Mouse (Mus musculus): ENCODE measurements at regions not wholly inside any gene's neighbourhood (a gene's known extent, or its start where the extent isn't known, plus 50 kb on each side); places are given as distances from the start of the nearest gene placed in this dataset.
A peak's percentile ranks its signal among the peaks of the same experiment; 100 is the strongest.

- no peak for DNase-seq
Observed at GRCm38 (mm10) chr13:44580156-44580736, 149.0 kb upstream of the Jarid2 start.

GRCm38 (mm10) chr13:44580767-44581166, 148.5 kb upstream of the Jarid2 start:
- DNase-seq, result no peak

GRCm38 (mm10) chr13:44581947-44582766, 147.1 kb upstream of the Jarid2 start:
- no peak for DNase-seq

DNA sequence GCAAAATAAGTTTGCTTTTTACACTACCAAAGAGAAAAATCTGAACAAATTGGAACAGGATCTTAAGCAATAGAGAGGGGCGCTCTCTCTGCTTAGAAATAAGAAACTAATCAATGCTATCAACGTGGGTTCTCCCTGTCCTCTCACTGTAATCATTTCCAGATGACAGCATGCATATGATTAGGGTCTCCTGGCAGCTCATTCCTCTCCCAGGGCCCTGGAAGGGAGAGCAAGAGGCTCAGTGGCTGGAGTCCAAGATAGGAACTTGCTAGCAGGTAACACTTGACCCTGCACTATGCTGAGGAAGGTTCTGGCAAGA, 146.5 kb upstream of the Jarid2 start:
- no peak for DNase-seq

- no peak for DNase-seq
Observed at GRCm38 (mm10) chr13:44583614-44584013, 145.7 kb upstream of the Jarid2 start.

GRCm38 (mm10) chr13:44584151-44584550, 145.1 kb upstream of the Jarid2 start:
- DNase-seq, result no peak

- DNase-seq, result no peak
Observed at GRCm38 (mm10) chr13:44584551-44584950, 144.7 kb upstream of the Jarid2 start.

GRCm38 (mm10) chr13:44587846-44588245, 141.4 kb upstream of the Jarid2 start:
- no peak for DNase-seq

DNA sequence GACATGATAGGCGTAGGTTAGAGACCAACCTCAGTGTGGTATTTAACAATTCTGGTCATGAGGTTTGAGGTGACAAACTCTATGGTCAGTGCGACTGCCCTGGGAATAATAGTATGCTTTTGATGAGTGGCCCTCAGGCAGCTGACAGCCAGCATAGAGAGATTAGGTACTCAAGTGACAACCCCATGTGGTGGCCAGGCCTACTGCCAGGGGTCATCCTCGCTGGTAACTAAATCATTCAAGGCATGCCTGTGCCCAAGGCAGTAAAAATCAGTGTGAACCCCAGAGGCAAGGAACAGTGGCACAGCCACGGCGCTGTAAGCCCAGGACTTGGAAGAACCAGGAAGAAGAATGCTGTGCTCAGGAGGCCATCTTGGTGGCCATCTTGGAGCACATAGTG, 134.6 kb upstream of the Jarid2 start:
- DNase-seq, result no peak

DNA sequence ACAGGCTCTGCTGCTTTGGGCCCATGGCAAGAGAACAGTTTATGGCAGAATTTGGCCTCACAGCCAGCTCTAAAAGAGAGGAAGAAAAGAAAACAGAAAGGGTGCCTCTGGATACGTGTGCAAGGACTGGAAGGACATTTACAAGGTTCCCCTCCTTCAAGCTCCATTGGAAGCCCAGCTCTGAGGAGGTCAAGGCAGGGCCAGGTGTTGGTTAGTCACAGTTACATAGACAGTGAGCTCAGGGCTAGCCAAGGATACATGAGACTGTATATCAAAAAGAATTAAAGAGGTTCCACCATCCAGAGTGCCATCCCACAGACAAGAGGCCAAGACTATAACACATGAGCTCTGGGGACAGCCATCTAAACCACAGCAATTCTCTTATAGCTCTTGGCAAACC, 131.6 kb upstream of the Jarid2 start:
- no peak for DNase-seq

GRCm38 (mm10) chr13:44601024-44601423, 128.2 kb upstream of the Jarid2 start:
- DNase-seq, result no peak

DNA sequence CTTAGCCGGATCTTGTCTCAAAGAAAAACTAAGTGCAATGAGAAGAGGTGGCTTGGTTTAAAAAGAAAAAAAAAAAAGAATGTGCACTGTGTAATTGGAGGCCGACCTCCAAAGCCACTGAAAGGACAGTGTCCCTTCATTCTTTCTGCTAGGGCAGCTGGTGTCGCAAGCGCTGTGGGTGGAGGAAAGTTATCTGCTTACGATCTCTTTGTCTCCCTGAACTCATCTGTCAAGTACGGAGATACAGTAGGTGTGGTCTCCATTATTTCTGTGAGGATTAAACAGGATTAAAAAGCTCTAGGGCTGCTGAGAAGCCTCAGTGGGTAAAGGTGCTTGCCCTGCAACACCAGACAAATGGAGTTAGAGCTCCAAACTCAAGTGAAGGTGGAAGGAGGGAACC, 126.6 kb upstream of the Jarid2 start:
- no peak for DNase-seq

- DNase-seq, result no peak
Observed at GRCm38 (mm10) chr13:44607316-44608285, 121.7 kb upstream of the Jarid2 start.

DNA sequence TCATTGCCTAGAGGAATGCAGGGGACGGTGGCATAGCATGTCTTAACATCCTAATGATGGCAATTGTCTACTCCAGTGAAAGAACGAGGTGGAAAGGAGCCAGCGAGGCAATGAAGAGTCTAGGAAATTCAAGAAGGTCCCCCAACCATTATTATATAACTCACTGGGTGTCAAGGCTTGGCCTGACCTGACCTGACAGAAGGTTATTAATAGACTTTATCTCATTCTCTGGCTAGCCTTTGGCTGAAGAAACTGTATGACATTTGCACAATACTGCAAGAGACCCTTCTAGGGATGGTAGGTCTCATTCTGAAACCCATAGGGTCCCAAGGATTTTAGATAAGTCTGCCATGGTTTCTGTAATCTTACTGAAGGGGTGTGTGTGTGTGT, 121.0 kb upstream of the Jarid2 start:
- no peak for DNase-seq

- peak; percentile 95 for DNase-seq
Observed at GRCm38 (mm10) chr13:44608681-44609335, 120.5 kb upstream of the Jarid2 start.

DNA sequence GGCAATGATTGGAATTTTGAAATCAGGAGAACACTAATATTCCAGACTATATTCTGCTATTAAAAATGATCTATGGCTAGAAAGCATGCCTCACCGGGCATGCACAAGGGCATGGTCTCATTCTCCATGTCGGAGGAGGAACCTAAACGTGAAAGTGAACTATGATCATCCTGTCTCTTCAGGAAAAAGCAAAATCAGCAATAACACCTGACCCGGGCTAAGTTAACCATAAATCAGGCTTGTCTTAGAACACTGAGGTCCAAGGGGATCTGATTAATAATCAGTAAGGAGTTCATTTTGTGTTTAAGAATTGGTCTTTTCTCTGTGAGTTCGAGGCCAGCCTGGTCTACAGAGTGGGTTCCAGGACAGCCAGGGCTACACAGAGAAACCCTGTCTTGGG, 119.7 kb upstream of the Jarid2 start:
- DNase-seq, result no peak

DNA sequence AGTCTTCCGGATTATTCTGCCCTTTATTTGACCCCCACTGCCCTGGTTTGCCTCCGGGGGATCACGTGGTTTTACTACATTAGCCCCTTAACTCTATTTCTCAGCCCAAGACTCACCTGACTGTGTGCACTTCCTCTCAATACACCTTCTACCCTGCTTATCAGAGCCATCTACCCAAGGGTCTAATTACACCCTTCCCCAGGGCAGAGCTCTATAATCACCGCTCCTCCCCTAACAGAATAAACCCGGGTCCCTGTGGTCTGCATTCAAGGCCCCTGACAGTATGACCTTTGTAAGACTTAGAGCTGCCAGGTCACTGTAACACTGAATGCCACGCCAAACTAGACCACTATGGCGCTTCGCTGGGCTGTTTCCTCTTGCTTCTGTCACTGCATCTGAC, 113.6 kb upstream of the Jarid2 start:
- DNase-seq, result no peak

- no peak for DNase-seq
Observed at GRCm38 (mm10) chr13:44618368-44618767, 110.9 kb upstream of the Jarid2 start.

DNA sequence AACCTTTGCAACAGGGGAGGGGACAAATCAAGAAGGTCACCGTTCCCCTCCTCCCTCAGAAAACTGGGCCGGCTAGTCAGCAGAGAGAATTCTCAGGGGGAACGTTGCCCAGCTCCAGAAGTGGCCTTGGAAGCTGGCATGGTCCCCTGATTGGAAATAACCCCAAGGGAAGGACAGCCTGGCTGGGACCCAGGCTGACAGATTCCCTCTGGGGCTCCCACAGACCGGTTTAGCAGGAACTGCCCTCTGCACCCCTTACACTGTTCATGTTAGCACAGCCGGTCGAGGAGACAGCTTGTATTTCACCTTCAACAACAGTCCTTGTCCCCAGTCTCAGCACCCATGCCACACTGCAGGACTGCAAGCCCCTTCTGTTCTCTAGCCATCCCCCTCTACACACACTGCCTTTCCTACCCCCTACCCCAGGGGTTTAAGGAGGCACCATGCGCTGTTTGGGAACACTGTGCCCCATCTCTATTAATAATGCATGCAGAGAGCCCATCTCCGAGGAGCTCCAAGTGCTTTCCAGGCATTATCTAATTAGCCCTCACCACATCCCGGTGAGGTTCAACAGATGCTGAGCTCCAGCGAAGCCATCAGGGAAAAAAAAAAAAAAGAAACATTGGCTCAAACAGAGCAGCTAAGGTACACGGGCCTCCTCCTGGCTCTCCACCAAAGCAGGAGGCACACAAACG, 106.5 kb upstream of the Jarid2 start:
- peak; percentile 97 for DNase-seq

GRCm38 (mm10) chr13:44624716-44625115, 104.6 kb upstream of the Jarid2 start:
- DNase-seq, result no peak

- no peak for DNase-seq
Observed at GRCm38 (mm10) chr13:44625792-44626191, 103.5 kb upstream of the Jarid2 start.

DNA sequence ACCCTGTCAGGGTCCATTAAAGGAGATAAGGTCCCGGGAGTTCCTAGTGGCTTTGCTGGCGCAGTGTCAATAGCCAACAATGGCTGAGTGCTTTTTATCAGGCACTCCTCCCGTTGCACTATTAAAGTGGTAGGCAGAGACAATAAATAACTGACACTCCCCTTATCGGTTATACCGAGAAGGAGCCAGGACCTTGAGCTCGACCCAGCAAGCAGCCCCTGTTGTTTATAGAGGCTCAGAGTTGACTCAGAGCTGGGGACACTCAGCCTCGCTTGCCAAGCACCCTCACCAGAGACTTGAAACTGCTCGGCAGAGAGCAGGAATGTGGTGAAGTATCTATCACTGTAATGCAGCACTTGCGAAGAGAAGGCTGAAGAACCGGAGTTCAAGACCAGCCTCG, 102.5 kb upstream of the Jarid2 start:
- DNase-seq, result no peak

- no peak for DNase-seq
Observed at GRCm38 (mm10) chr13:44630061-44630460, 99.2 kb upstream of the Jarid2 start.

Measured in heart, adult 11 months (tissue).